Mouse (Mus musculus): ENCODE results near the gene Pdcd1lg2.

Pdcd1lg2 gene

DNA sequence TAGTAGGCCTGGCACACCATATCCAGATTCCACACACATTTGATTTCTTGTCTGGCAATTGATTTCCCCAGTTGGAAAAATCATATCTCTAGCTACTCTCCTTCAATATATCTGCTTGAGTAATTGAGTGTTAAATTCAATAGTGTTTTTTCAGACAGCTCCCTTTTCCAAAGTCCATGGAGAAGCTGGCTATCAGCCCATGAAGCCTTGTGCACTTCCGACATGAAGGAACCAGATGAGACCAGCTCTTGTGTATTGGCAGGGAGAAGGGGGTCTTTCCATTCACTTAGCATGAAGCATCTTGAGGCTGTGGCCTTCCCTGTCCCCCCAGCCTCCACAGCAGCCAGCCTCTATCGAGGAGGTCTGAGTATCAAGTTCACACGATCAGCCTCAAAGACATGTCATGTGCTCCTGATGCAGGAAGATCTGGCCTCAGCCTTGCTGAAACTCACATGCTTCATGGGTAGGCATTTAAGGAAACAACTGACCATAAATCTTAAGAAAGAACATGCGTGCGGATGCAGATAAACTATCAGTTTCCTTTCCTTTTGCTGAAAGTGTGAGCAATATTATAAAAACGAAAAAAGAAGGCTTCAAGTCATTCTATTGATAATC lies 88.2 kb downstream of the Pdcd1lg2 start:
- DNase-seq (ENCODE audit: low spot score) = no peak

DNA sequence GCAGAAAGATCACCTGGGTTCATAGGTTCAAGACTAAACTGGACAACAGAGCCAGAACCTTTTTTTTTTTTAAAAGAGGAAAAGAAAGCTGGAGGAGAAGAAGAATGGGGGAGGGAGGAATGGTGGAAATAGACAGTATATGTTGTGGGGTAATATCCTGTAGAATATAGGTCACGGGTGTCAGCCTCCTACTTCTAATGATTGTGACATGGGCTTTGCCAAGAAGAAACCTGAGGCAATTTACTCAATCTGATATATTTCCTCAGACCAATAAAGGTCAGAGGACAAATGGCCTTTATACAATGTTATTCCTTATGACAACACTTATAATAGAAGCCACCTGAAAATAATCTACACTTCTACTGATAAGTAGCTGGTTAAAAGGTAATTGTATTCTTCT lies 89.6 kb downstream of the Pdcd1lg2 start:
- DNase-seq (ENCODE audit: low spot score) = no peak

DNA sequence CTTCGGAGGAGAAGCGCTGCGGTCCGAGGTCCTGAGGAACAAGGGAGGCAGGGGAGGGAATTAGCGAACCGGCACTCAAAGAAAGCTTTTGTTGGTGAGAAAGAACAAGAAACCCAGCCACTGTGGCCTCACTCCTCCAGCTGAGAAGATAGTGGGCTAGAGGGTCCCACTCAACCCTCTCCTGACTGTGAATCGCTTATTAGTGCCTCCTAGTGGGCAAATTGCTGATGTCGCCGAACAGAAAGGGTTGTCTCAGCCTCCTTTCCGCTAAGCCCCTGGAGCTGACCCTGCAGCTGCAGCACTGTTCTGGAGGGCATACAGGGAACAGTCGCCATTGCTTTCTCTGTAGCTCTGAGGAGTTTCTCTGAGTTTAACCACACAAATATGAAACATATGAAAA lies 90.4 kb downstream of the Pdcd1lg2 start:
- no peak for DNase-seq (ENCODE audit: low spot score)

DNA sequence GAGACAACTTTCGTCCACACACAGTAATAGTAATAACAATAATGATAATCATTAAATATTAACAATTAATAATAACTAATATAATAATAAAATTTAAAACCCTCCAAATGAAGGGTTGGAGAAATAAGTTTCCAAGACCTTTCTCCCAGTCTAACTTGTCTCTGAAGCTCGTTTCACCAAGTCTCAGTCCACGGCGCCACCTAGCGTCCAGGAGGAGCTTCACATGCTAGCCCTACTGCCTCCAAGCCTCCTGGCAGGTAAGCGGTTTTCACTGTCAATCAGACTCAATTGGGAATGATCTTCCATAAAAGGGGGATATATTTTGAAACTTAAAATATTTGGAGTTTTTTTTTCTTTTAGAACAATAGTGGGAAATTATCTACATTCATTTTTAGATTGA lies 90.8 kb downstream of the Pdcd1lg2 start:
- peak; percentile 52 for DNase-seq (ENCODE audit: low spot score)

DNA sequence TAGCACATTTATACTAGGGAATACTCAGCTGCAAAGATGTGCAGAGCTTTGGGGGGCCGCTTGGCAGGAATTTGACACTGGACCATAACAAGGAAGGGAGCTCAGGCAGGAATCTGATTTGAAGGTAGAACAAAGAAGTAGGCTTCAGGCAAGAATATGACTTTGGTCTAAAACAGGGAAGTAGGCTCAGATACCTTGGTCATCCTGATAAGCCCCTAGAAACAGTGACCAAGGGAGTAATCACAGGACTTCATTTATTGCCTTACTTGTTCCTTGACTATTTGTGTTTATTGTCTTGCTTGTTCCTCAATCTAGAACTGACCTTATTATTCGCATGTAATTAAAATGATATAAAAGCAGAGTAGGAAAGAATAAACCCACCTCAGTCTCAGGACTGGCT lies 93.4 kb downstream of the Pdcd1lg2 start:
- no peak for DNase-seq (ENCODE audit: low spot score)

DNA sequence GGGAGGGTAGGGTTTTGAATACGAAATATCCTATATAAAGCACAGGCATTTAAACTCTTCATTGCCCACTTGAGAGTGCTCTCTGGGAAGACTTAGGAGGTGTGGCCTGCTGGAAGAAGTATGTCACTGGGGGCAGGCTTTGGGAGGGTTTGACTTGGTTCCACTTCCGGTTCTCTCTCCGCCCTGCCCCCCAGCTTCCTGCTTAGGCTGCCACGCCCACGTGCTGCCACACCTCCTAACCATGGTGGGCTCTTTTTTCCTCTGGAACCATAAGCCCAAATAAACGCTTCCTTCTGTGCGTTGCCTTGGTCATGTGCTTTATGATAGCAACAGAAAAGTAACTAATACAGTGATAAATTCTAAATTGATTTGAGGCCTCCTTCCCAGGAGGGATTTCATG lies 94.9 kb downstream of the Pdcd1lg2 start:
- DNase-seq (ENCODE audit: low spot score) = no peak

DNA sequence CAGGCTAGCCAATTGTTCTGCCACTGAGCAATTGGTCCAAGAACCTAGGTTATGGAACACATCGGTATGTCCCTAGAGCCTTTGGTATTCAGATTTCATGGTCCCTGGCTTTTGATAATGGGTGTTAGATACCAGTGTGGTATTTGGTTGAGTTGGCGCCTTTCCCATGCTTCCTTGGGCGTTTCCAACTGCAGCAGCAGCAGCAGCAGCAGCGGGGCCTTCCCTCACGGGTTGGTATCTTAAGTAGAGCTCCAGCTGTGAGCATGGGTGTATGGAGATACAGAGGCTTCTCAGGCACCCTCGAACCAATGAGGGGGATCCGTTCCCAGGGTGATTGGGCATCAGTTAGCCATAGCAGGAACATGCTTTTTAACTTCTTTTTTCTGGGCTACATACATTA lies 97.5 kb downstream of the Pdcd1lg2 start:
- no peak for DNase-seq (ENCODE audit: low spot score)

DNA sequence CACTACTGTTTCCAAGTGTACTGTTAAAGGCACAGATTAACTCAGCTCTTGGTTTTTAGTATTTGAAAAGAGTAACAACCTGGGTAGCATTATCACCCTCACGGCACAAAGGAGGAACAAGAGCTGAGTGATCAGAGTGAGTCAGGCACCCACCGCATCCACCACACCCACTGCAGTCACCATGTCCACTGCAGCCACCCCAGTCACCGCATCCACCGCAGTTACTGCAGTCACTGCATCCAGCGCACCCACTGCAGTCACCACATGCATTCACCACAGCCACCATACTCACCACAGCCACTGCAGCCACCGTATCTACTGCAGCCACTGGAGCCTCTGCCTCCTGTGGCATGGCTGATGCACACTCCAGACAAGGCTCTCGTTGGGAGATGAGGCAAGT lies 99.1 kb downstream of the Pdcd1lg2 start:
- DNase-seq (ENCODE audit: low spot score) = no peak

DNA sequence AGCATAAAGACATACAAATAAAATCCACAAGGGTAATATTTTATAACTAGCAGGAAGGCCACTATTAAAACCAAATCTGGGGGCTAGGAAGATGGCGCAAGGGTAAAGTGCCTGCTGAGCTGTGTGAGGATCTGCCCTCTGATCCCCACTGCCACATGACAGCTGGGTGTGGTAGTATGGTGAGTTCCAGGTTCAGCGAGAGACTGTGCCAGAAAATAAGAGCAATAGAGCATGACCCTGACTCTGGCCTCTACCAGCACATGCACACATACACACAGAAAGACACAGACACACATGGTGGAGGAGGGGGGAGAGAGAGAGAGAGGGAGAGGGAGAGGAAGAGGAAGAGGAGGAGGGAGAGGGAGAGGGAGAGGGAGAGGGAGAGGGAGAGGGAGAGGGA lies 101.1 kb downstream of the Pdcd1lg2 start:
- DNase-seq (ENCODE audit: low spot score) = no peak

DNA sequence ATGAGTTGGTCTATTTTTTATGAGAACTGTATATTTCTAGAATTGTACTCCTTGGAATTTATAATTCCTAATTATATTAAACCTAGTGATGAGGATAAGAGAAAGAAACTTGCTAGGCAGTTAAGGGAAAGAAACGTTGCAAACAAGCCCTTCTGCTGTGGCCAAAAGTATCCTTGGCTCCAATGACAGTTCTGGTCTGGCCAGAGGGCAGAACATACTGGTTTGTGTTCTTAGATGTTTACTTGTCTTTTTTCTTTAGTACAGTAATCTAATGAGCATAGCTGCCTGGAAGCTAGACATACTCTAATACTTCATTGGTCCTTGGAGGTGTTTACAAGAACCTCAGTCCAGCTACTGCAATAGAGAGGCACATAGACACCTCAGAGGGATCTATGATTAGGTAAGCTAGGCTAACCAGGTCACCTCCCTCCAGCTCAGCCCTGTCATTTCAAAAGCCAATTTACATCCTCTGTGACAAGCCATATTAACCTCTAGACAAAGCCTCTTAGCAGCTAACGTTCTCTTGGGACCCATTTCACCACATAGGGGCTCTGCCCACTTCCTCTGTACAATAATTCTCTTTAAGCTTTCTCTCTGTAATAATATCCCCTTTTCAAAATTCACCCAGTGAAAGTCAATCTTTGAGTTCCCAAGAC lies 102.5 kb downstream of the Pdcd1lg2 start:
- no peak for DNase-seq (ENCODE audit: low spot score)

DNA sequence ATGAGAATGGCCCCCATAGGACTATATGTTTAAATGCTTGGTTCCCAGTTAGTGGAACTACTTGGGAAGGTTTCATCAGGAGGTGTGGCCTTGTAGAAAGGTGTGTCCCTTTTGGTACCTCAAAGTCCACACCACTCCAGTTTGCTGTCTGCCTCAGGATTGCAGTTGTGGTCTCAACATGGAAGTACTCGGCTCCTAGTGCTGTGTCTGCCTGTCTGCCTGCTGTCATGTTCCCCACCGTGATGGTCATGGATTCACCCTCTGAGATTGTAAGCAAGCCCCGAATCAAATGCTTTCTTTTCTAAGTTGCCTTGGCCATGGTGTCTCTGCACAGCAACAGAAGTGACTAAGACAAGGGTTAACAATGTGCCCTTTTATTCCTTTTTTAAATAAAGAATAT lies 103.4 kb downstream of the Pdcd1lg2 start:
- no peak for DNase-seq (ENCODE audit: low spot score)

DNA sequence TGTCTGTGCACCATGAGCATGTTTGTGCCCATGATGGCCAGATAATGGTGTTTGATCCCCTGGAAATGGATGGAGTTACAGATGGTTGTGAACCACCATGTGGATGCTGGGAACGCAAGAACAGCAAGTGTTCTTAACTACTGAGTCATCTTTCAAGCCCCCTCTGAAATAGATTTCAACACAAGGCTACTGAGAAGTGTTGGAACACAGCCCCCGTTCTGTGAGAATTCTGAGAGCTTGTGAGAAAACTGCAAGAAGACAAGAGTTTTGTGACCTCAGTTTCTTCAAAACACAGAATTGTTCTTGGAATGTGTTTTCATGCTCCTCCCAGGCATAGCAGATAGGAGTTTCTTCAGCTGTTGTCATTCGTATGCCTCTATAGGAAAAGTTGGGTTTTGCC lies 104.7 kb downstream of the Pdcd1lg2 start:
- no peak for DNase-seq (ENCODE audit: low spot score)

DNA sequence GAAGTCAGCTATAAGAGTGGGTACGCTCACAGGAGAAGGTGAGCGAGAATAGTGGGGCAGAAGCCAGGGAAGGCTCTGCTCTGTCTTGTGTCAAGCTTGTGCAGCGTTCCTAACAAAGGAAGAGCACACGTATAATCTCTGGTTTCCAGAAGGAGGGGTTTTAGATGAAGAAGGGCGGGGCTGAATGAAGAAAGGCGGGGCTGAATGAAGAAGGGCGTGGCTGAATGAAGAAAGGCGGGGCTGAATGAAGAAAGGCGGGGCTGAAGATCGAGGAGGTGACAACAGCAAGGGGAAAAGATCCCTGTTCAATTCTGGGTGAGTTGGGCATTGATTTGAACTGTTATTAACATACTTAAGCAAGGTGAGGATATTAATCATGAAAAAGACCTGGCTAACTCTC lies 105.3 kb downstream of the Pdcd1lg2 start:
- DNase-seq (ENCODE audit: low spot score) = no peak

DNA sequence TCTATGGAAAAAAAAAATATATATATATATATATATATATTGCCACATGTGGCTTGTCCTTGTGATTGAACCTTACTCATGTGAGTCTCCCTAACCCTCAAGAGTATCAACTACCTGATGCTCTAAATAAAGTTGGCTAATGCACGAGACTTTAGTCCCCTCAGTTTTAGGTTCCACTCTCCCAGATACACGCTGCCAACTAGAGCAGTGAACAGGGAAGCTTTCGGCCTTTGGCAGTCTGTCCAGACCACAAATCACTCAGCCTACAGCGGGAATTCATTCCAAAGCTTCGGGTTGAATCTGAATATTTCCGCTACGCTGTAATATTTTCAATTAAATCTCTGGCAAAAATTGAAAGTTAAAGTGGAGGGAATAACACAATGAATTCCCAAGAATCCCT lies 107.7 kb downstream of the Pdcd1lg2 start:
- DNase-seq (ENCODE audit: low spot score) = no peak

DNA sequence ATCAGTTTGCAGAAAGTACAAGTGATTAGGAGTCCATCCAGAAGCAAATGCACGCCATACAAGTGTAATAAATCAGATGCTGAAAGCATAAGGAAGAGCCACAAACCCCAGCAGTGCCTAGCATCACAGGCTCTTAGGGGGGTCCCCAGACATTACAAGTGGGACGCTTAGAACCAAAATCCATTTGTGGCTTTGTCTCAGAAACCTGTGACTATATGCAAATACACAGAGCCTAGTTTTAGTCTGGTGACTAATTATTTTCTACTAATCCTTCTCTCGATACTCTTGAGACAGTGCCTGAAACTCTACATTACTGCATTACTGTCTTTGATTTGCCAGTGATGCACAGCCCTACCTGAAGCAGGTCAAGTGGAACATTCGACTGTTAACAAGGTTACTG lies 108.2 kb downstream of the Pdcd1lg2 start:
- no peak for DNase-seq (ENCODE audit: low spot score)

Data from ovary, adult 18-20 months (tissue).